Mouse (Mus musculus) megakaryocyte, adult 5-6 weeks (primary cell): ENCODE results near the gene Alox12. TPM values are rescaled to one million over a fixed set of nuclear protein-coding genes. Genes with fewer than 3 reads are reported as not detected.
A peak's percentile ranks its signal among the peaks of the same experiment; 100 is the strongest.

Source experiments
- ATAC-seq: 2 replicates; pipeline ENCODE4 v1.8.0; 2016; ENCODE audit warnings: mild to moderate bottlenecking, inconsistent platforms; ENCODE audit not compliant: poor library complexity, severe bottlenecking
- total RNA-seq, 2 experiments: library from RNA; stranded (forward) in 1 of 2; stranded (reverse) in 1 of 2; fragments of 153-499, 151-499 nt in 1 of 2; fragments of 221-1000, 200-1000 nt in 1 of 2; gene quantifications; 2 replicates each; pipeline versions ENCODE4 v1.2.3 to v1.2.4; 2015 to 2017

Gene Alox12
- total RNA-seq, 2 experiments from 2014 or later: not detected

GRCm38 (mm10) chr11:70221603-70222500 lies 33.3 kb downstream of the Alox12 start:
- ATAC-seq: no peak

GRCm38 (mm10) chr11:70220731-70221602 lies 34.2 kb downstream of the Alox12 start, which contains the start of gene Slc16a13:
Slc16a13 (minus strand) TSS chr11:70221064.
- ATAC-seq: peak; percentile 83

GRCm38 (mm10) chr11:70220323-70220722 lies 34.8 kb downstream of the Alox12 start:
- ATAC-seq: no peak

GRCm38 (mm10) chr11:70219873-70220272 lies 35.3 kb downstream of the Alox12 start:
- ATAC-seq: no peak

- ATAC-seq: no peak
Observed at GRCm38 (mm10) chr11:70218741-70219470, 36.2 kb downstream of the Alox12 start.

- ATAC-seq: no peak
Observed at GRCm38 (mm10) chr11:70218039-70218438, 37.1 kb downstream of the Alox12 start.

- ATAC-seq: no peak
Observed at GRCm38 (mm10) chr11:70216103-70216502, 39.0 kb downstream of the Alox12 start.

GRCm38 (mm10) chr11:70215301-70215700 lies 39.9 kb downstream of the Alox12 start:
- ATAC-seq: no peak

- ATAC-seq: no peak
Observed at GRCm38 (mm10) chr11:70214856-70215209, 40.3 kb downstream of the Alox12 start.

GRCm38 (mm10) chr11:70214191-70214855 lies 40.8 kb downstream of the Alox12 start:
- ATAC-seq: no peak

GRCm38 (mm10) chr11:70213736-70214135 lies 41.4 kb downstream of the Alox12 start:
- ATAC-seq: no peak

GRCm38 (mm10) chr11:70212896-70213295 lies 42.3 kb downstream of the Alox12 start:
- ATAC-seq: no peak

GRCm38 (mm10) chr11:70212423-70212822 lies 42.7 kb downstream of the Alox12 start, which contains the start of gene Slc16a11:
Slc16a11 (plus strand) TSS chr11:70212752.
- no peak for ATAC-seq

- ATAC-seq: no peak
Observed at GRCm38 (mm10) chr11:70211972-70212371, 43.2 kb downstream of the Alox12 start.

GRCm38 (mm10) chr11:70210681-70211080 lies 44.5 kb downstream of the Alox12 start:
- ATAC-seq: no peak

GRCm38 (mm10) chr11:70208778-70209388 lies 46.3 kb downstream of the Alox12 start:
- ATAC-seq: no peak

GRCm38 (mm10) chr11:70207283-70207682 lies 47.9 kb downstream of the Alox12 start:
- ATAC-seq: no peak

- no peak for ATAC-seq
Observed at GRCm38 (mm10) chr11:70206801-70207200, 48.4 kb downstream of the Alox12 start.

- ATAC-seq: peak; percentile 72
Observed at GRCm38 (mm10) chr11:70201691-70202090, 53.5 kb downstream of the Alox12 start.
